Mouse (Mus musculus) lung, embryonic 14.5 days (tissue): ENCODE measurements around the gene Kdm2a. TPM values are rescaled to one million over a fixed set of nuclear protein-coding genes. Genes with fewer than 3 reads are reported as not detected.

Experiments
- ATAC-seq: fragments of 200-750 bp; cut with Nextera tagmentation; 2 replicates; pipeline ENCODE4 v1.8.0; 2017; ENCODE audit warnings: mild to moderate bottlenecking, moderate TSS enrichment, moderate library complexity; ENCODE audit not compliant: insufficient read depth
- DNase-seq: peaks from one replicate; pipeline ENCODE4 v3.0.0-alpha.2; 2015
- H3K27ac ChIP-seq: fragments of 300-500 bp; sonication (generic); 2 replicates; pipeline ENCODE4 v1.5.1; 2014; ENCODE audit warnings: low read depth, mild to moderate bottlenecking, moderate library complexity
- H3K27me3 ChIP-seq: fragments of 300-500 bp; sonication (generic); 2 replicates; pipeline ENCODE4 v1.6.1; 2014; ENCODE audit warnings: low read length, control low read depth; ENCODE audit not compliant: insufficient read depth
- H3K36me3 ChIP-seq: fragments of 300-500 bp; sonication (generic); 2 replicates; pipeline ENCODE4 v1.6.1; 2014; ENCODE audit warnings: control low read depth; ENCODE audit not compliant: insufficient read depth
- H3K4me1 ChIP-seq: fragments of 300-500 bp; sonication (generic); 2 replicates; pipeline ENCODE4 v1.6.1; 2014; ENCODE audit warnings: antibody characterized with exemption, control low read depth; ENCODE audit not compliant: insufficient read depth
- H3K4me2 ChIP-seq: fragments of 300-500 bp; sonication (generic); 2 replicates; pipeline ENCODE4 v1.6.1; 2014; ENCODE audit warnings: mild to moderate bottlenecking
- H3K4me3 ChIP-seq: fragments of 300-500 bp; sonication (generic); 2 replicates; pipeline ENCODE4 v1.5.1; 2014; ENCODE audit warnings: low read depth, low read length
- H3K9ac ChIP-seq: fragments of 300-500 bp; sonication (generic); 2 replicates; pipeline ENCODE4 v1.6.1; 2014
- H3K9me3 ChIP-seq: fragments of 300-500 bp; sonication (generic); 2 replicates; pipeline ENCODE4 v1.6.1; 2016; ENCODE audit warnings: low read depth, low read length, control low read depth
- CTCF ChIP-seq: IDR thresholded peaks from 2 replicates; pipeline ENCODE4 v1.5.1; 2016; ENCODE audit warnings: antibody characterized with exemption, low read depth
- WGBS: fragments of 180-500 bp; shearing (Covaris S2); extraction: QIAGEN DNeasy Blood & Tissue Kit; methylation state at CpG from one replicate; pipeline ENCODE4 v1.1.7; 2014; 5-methylcytosine and 5-hydroxymethylcytosine counted together
- polyA plus RNA-seq: library from polyadenylated mRNA; unstranded; fragments of >200 nt; fragmentation: Nextera tagmentation; extraction: Ambion mirVana; gene quantifications from 2 replicates; pipeline ENCODE4 v1.2.1, GENCODE M21; 2014

Kdm2a gene
- polyA plus RNA-seq, 1 experiment from 2014 or later: 63.1 TPM

DNA sequence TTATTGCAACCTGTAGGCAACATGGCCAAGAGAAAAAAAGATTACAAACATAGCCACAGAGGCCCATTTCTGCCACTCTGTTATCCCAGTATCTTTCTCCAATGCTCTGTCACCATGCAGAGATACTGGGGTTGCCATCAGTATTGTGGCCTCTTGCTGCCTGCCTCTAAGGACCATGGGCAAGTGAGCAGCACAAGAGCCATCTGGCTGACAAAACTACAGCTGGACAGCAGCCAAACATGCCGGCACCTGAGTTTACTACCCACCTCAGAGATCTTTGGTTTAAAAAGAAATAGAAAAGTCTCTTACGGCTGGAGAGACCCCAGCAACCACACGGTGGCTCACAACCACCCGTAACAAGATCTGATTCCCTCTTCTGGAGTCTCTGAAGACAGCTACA is 78.8 kb downstream of the Kdm2a start:
- DNase-seq (no peak), ATAC-seq (no peak)
- Histone ChIP-seq H3K27ac (no peak overlapping the region), H3K9ac (no peak overlapping the region), H3K4me1 (no peaks in the 10 kb centered on the region), H3K9me3 (no peaks in the 10 kb centered on the region), H3K27me3 (no peaks in the 10 kb centered on the region), H3K36me3 (peaks cover 92% of the 10 kb centered on the region), H3K4me3 (no peak overlapping the region), H3K4me2 (no peak overlapping the region)
- TF ChIP-seq CTCF: no peak
- 67% methylated on average over 4 of the region's 4 CpGs for WGBS

DNA sequence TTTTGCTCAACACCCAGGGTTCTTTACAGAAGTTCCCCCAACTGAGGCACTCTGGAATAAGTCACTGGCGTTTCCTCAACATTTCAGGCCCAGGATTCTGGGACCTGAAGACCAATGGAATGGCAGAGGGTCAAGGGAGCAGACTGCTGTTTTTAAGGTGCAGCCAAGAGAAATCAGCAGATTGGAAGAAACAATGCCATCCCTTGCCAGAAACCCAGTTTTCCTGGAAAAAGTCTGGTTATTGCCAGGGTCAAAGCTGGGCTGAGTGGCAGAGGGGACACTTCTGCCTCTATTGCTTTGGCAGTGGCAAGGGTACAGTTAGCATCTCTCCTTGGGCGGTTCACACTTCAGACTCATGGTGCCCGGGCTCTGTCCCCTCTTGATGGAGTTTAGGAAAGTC is 80.9 kb downstream of the Kdm2a start:
- Histone ChIP-seq H3K4me3 (no peak overlapping the region), H3K27me3 (no peaks in the 10 kb centered on the region), H3K4me2 (no peak overlapping the region), H3K9me3 (no peaks in the 10 kb centered on the region), H3K36me3 (peaks cover 80% of the 10 kb centered on the region), H3K27ac (no peak overlapping the region), H3K9ac (no peak overlapping the region), H3K4me1 (no peaks in the 10 kb centered on the region)
- TF ChIP-seq CTCF: no peak
- DNase-seq: no peak
- ATAC-seq: no peak
- 89% methylated on average over 3 of the region's 3 CpGs for WGBS

DNA sequence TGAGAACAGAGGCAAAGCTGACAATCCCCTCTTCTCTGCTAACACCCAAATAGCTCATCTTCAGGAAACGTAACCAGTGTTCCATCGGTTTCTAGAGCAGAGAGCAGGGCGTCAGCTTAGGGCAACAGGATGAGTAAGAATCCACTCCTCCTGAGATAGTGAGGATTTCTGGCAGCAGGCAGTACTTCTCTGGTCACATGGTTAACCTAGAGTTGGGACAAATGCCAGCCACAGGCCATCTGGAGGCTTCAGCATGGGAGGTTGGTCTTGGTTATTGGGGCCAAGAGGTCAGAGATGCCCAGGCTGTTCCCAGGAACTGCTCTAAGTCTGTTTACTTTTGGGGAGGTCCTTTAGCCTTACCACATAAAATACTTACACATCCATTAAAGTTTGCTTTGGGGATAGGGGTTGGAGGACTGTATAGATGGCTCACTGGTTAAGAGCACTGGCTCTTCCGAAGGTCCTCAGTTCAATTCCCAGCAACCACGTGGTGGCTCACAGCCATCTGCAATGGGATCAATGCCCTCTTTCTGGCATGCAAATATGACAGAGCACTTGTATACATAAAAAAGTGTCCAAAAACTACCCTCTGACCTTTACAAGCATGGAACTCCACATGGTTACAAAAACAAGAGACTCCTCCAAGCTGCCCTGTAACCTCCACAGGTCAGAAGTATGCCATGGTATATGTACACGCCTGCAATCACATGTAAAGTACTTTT is 82.7 kb downstream of the Kdm2a start:
- Histone ChIP-seq H3K9me3 (no peaks in the 10 kb centered on the region), H3K4me3 (no peak overlapping the region), H3K9ac (no peak overlapping the region), H3K36me3 (peaks cover 63% of the 10 kb centered on the region), H3K27me3 (no peaks in the 10 kb centered on the region), H3K4me2 (no peak overlapping the region), H3K27ac (no peak overlapping the region), H3K4me1 (no peaks in the 10 kb centered on the region)
- TF ChIP-seq CTCF: no peak
- ATAC-seq (peak; percentile 48; the same call in 1 of the 2 replicates), DNase-seq (peak; percentile 62)
- WGBS: 54% methylated on average over 6 of the region's 6 CpGs

DNA sequence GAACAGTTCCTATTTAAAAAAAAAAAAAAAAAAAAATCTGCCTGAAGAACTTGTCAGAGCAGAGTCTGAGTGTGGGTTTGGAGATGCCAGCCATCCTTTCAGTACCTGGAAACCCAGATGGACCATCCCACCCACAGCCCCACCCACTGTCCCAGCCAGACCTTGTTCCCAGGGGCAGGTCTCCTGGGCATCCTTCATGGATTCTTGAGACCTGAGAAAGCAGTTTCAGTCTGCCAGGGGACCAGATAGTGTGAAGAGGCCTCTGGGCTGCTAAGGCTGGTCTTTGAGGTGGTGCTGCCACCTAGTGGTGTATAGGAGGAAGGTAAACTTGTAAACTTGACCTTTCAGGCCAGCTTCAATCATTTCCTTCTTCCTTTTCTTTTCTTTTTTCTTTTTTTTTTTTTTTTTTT is 88.3 kb downstream of the Kdm2a start:
- H3K9me3 ChIP-seq: no peaks in the 10 kb centered on the region
- ATAC-seq: peak; percentile 15; the same call in 1 of the 2 replicates
- peaks cover 13% of the 10 kb centered on the region for H3K36me3 ChIP-seq
- peak; percentile 84 for TF ChIP-seq CTCF
- no peak overlapping the region for H3K9ac ChIP-seq
- DNase-seq: peak; percentile 87
- H3K27ac ChIP-seq: no peak overlapping the region
- no peaks in the 10 kb centered on the region for H3K27me3 ChIP-seq
- no peak overlapping the region for H3K4me3 ChIP-seq
- H3K4me1 ChIP-seq: peaks cover 2% of the 10 kb centered on the region
- H3K4me2 ChIP-seq: no peak overlapping the region

DNA sequence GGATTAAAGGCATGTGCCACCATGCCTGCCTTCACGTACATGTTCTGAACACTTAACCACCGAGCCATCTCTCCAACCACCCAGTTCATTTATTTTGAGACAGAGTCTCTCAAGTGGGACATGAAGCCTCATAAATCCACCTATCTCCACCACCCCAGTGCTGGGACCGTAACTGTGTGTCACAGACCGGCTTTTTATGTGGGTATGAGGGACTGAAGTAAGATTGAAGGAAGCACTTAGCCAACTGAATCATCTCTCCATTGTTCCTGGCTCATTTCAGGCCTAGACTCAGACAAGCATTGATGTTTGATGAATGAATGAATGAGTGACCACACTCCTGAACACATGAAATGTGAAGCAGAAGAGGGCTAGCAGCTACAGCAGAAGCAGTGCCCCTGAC is 88.8 kb downstream of the Kdm2a start:
- H3K9me3 ChIP-seq: no peaks in the 10 kb centered on the region

DNA sequence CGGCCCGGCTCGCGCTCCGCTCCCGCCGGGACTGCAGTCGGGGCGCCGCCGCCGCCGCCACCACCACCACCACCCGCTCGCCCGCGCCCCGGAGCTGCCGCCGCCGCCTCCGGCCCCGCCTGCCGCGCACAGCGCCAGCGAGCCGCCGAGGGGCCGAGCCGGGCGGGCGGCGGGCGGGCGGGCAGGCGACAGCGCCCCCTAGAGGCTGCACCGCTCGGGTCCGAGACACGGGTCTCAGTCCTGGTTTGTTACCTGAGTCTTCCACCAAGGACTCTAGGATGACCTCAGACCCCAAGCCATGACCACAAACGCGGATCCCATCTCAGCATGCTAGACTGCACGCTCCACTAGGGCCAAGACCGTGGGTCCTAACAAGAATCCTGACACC is 91.9 kb downstream of the Kdm2a start, which contains the start of gene Grk2:
Gene Grk2, minus strand, starts transcription at position 33 of the 388 bp plus-strand sequence.
- peak; percentile 75 for ATAC-seq
- Histone ChIP-seq H3K27me3 (no peaks in the 10 kb centered on the region), H3K27ac (peak within 1 kb of the TSS; percentile 89), H3K4me3 (peak within 1 kb of the TSS; percentile 99), H3K36me3 (0 out of 2 replicates have a peak, but pooled peaks cover 3% of the 10 kb centered on the region), H3K9me3 (no peaks in the 10 kb centered on the region), H3K4me1 (peaks cover 34% of the 10 kb centered on the region), H3K9ac (peak within 1 kb of the TSS; percentile 93), H3K4me2 (peak within 1 kb of the TSS; percentile 93)
- peak; percentile 73 for TF ChIP-seq CTCF
- WGBS: under 1% methylated on average over 22 of the region's 46 CpGs
- DNase-seq: peak; percentile 88

More for the DNA sequence above, 88.8 kb downstream of the Kdm2a start:
- Histone ChIP-seq H3K4me3 (no peak overlapping the region), H3K4me2 (no peak overlapping the region), H3K4me1 (peaks cover 7% of the 10 kb centered on the region), H3K9ac (no peak overlapping the region), H3K36me3 (peaks cover 9% of the 10 kb centered on the region), H3K27me3 (no peaks in the 10 kb centered on the region), H3K27ac (no peak overlapping the region)
- ATAC-seq (no peak), DNase-seq (no peak)
- TF ChIP-seq CTCF: no peak
- WGBS: 88% methylated on average over 4 of the region's 4 CpGs

DNA sequence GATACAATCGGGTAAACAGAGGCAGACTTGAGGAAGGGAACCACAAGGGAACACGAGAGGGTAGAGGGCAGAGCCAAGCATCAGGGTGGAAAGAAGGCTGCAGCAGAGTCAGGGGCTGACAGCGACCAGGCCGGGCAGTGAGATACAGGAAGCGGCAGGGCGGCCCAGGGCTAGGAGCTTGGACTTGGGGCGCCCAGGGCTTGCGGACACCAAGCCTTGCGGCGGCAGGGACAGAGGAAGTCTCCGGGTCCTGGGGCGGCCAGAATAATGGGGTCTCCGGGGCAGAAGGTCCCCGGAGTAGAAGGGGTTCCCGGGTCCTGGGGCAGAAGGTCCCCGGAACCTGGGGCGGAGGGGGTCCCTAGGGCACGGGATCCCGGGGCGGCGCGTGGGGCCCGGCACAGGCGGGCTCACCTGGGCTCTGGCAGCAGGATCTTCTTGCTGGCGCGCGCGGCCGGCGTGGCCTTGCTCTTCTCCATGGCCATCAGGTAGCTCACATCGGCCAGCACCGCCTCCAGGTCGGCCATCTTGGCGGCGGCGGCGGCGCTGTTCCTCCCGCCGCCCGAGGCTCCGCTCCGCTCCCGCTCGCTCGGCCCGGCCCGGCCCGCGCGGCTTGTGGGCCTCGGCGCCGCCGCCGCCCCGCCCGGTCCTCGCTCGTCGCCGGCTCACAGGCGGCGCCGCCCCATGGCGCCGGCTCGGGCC is 92.4 kb downstream of the Kdm2a start:
- H3K9ac ChIP-seq: peak overlapping the region; percentile 93
- peak; percentile 53 for ATAC-seq
- 0 out of 2 replicates have a peak, but pooled peaks cover 3% of the 10 kb centered on the region for H3K36me3 ChIP-seq
- peak overlapping the region; percentile 89 for H3K27ac ChIP-seq
- H3K9me3 ChIP-seq: no peaks in the 10 kb centered on the region
- no peaks in the 10 kb centered on the region for H3K27me3 ChIP-seq
- peak overlapping the region; percentile 99 for H3K4me3 ChIP-seq
- no peak for TF ChIP-seq CTCF
- DNase-seq: peak; percentile 70
- H3K4me1 ChIP-seq: peaks cover 37% of the 10 kb centered on the region
- H3K4me2 ChIP-seq: peak overlapping the region; percentile 93
- WGBS: under 1% methylated on average over 60 of the region's 68 CpGs
